Comparison of ENCODE assay signal across 8 mouse cellular contexts in genomic region chr8:105607062-105607461, GRCm38 (mm10). TPM values are rescaled to one million over a fixed set of nuclear protein-coding genes. Genes with fewer than 3 reads are reported as not detected.
DNase-seq lines count a peak whose midpoint lies in the region; ATAC-seq and TF ChIP-seq lines count a peak whose summit lies in the region.

No protein-coding gene starts in this region.

- H3K4me2 ChIP-seq in limb, embryonic 15.5 days = peak overlapping the region; percentile 84
- peak overlapping the region; percentile 86 for H3K4me2 ChIP-seq in stomach, postnatal 0 days (replicated peaks; ENCODE audit: low read depth)

- intact Hi-C loops in heart, adult 2 months (cut with DNase I) = no loop called here
- intact Hi-C loops in heart, postnatal 14 days (cut with DNase I) = no loop called here

- peaks cover 22% of the 10 kb centered on the region for H3K4me1 ChIP-seq in heart, adult 2 months (ENCODE audit: control insufficient read depth, insufficient read depth, low read length)
- H3K4me1 ChIP-seq in limb, embryonic 15.5 days = peaks cover 27% of the 10 kb centered on the region
- no peaks in the 10 kb centered on the region for H3K4me1 ChIP-seq in stomach, postnatal 0 days (replicated peaks; ENCODE audit: control insufficient read depth, insufficient read depth)

- no peak for TF ChIP-seq POLR2A in heart, adult 2 months (IDR thresholded peaks at IDR 0.05; ENCODE audit: insufficient read depth, low read depth, low read length)

- no peaks in the 10 kb centered on the region for H3K9me3 ChIP-seq in limb, embryonic 15.5 days
- no peaks in the 10 kb centered on the region for H3K9me3 ChIP-seq in stomach, postnatal 0 days (ENCODE audit: control insufficient read depth, low read length)

- TF ChIP-seq CTCF in heart, adult 2 months (IDR thresholded peaks at IDR 0.05) = no peak
- TF ChIP-seq CTCF in stomach, postnatal 0 days (IDR thresholded peaks at IDR 0.05; ENCODE audit: low read depth) = no peak

- H3K4me3 ChIP-seq in heart, adult 2 months = peak overlapping the region; percentile 80
- peak overlapping the region; percentile 65 for H3K4me3 ChIP-seq in limb, embryonic 15.5 days
- H3K4me3 ChIP-seq in stomach, postnatal 0 days (ENCODE audit: low read depth, low read length) = peak overlapping the region; percentile 77

- no peak for TF ChIP-seq EP300 in heart, adult 2 months (IDR thresholded peaks at IDR 0.05; ENCODE audit: insufficient read depth, low read depth, low read length)
- no peak for TF ChIP-seq EP300 in stomach, postnatal 0 days (optimal IDR thresholded peaks at IDR 0.05)

- WGBS in heart, adult 2 months = 9% methylated on average over 10 of the region's 10 CpGs
- WGBS in limb, embryonic 15.5 days = 4% methylated on average over 10 of the region's 10 CpGs
- 11% methylated on average over 10 of the region's 10 CpGs for WGBS in stomach, postnatal 0 days

- no peaks in the 10 kb centered on the region for H3K27me3 ChIP-seq in heart, adult 2 months (ENCODE audit: control insufficient read depth, insufficient read depth, low read length)
- H3K27me3 ChIP-seq in limb, embryonic 15.5 days = peaks cover 4% of the 10 kb centered on the region; the same call in 1 of the 2 replicates
- no peaks in the 10 kb centered on the region for H3K27me3 ChIP-seq in stomach, postnatal 0 days (ENCODE audit: control insufficient read depth, insufficient read depth, low read length)

- ATAC-seq in limb, embryonic 15.5 days (ENCODE audit: insufficient number of reproducible peaks, low FRiP score, low TSS enrichment, low read depth) = no peak
- no peak for ATAC-seq in stomach, postnatal 0 days (ENCODE audit: low FRiP score, low TSS enrichment)
- ATAC-seq in erythroid progenitor cell, adult 5-6 weeks (replicated peaks; ENCODE audit: low FRiP score, poor library complexity, severe bottlenecking) = no peak

- H3K79me2 ChIP-seq in heart, adult 2 months (replicated peaks; ENCODE audit: control insufficient read depth, insufficient read depth, low read length) = peaks cover 5% of the 10 kb centered on the region

- H3K9ac ChIP-seq in heart, adult 2 months (ENCODE audit: low read depth, low read length) = peak overlapping the region; percentile 99
- 0 out of 2 replicates have a peak overlapping the region, but pooled peaks have one; percentile 86 for H3K9ac ChIP-seq in limb, embryonic 15.5 days
- H3K9ac ChIP-seq in stomach, postnatal 0 days (ENCODE audit: low read length) = peak overlapping the region; percentile 87

- peak overlapping the region; percentile 98 for H3K27ac ChIP-seq in heart, adult 2 months
- H3K27ac ChIP-seq in limb, embryonic 15.5 days = peak overlapping the region; percentile 89
- peak overlapping the region; percentile 92 for H3K27ac ChIP-seq in stomach, postnatal 0 days (replicated peaks)

- peaks cover 4% of the 10 kb centered on the region; the same call in 1 of the 2 replicates for H3K36me3 ChIP-seq in heart, adult 2 months (ENCODE audit: control insufficient read depth, insufficient read depth, low read length)
- no peaks in the 10 kb centered on the region for H3K36me3 ChIP-seq in limb, embryonic 15.5 days
- no peaks in the 10 kb centered on the region for H3K36me3 ChIP-seq in stomach, postnatal 0 days (ENCODE audit: control insufficient read depth, insufficient read depth, low read length)

- no peak for DNase-seq in heart, adult 2 months
- no peak for DNase-seq in heart, postnatal 14 days
- peak; percentile 48 for DNase-seq in thymus, postnatal 4 days
- DNase-seq in thymus, postnatal 36 days = no peak
- no peak for DNase-seq in stomach, postnatal 0 days (ENCODE audit: low spot score)
- no peak for DNase-seq in adrenal gland, postnatal 14 days

RNA-seq across cellular contexts. Expression of gene Ripor1, which starts 2.0 kb away (rescaled TPM):
- total RNA-seq in heart, adult 2 months (2021) = 10 to 100 TPM; 42.5 to 51.6 TPM
- 39.2 TPM in 2 replicates for polyA plus RNA-seq in heart, adult 2 months (2012; rRNA removed)
- total RNA-seq in heart, postnatal 14 days (2021) = 10 to 100 TPM; 46.0 to 49.0 TPM
- polyA plus RNA-seq in limb, embryonic 15.5 days (2015; fragmentation: Nextera tagmentation; extraction: Ambion mirVana) = 20.9 and 24.6 TPM in 2 replicates
- polyA plus RNA-seq in stomach, postnatal 0 days (2015; fragmentation: Nextera tagmentation; extraction: Ambion mirVana) = 8.9 and 9.3 TPM in 2 replicates
- 7.2 and 11.3 TPM in 2 replicates for total RNA-seq in erythroid progenitor cell, adult 5-6 weeks (2015; ENCODE audit: low replicate concordance)
- 0.23 and 1.8 TPM in 2 replicates for total RNA-seq in erythroid progenitor cell, adult 5-6 weeks (2017; ENCODE audit: low replicate concordance)
- total RNA-seq in adrenal gland, postnatal 14 days (2021) = 33.9 and 39.8 TPM in 2 replicates

RNA-seq across cellular contexts. Expression of gene Ctcf, which starts 29.3 kb away (rescaled TPM):
- 10 to 100 TPM; 41.4 to 41.9 TPM for total RNA-seq in heart, adult 2 months (2021)
- 9.3 and 13.6 TPM in 2 replicates for polyA plus RNA-seq in heart, adult 2 months (2012; rRNA removed)
- 10 to 100 TPM; 43.8 to 44.6 TPM for total RNA-seq in heart, postnatal 14 days (2021)
- 93.8 and 108 TPM in 2 replicates for polyA plus RNA-seq in limb, embryonic 15.5 days (2015; fragmentation: Nextera tagmentation; extraction: Ambion mirVana)
- 43.3 and 56.6 TPM in 2 replicates for polyA plus RNA-seq in stomach, postnatal 0 days (2015; fragmentation: Nextera tagmentation; extraction: Ambion mirVana)
- total RNA-seq in erythroid progenitor cell, adult 5-6 weeks (2015; ENCODE audit: low replicate concordance) = 154 and 195 TPM in 2 replicates
- 314 and 346 TPM in 2 replicates for total RNA-seq in erythroid progenitor cell, adult 5-6 weeks (2017; ENCODE audit: low replicate concordance)
- 58.4 and 70.4 TPM in 2 replicates for total RNA-seq in adrenal gland, postnatal 14 days (2021)

RNA-seq across cellular contexts. Expression of gene Agrp, which starts 30.1 kb away (rescaled TPM):
- not detected for total RNA-seq in heart, adult 2 months (2021)
- polyA plus RNA-seq in heart, adult 2 months (2012; rRNA removed) = 0.31 TPM in 1 of 2 replicates, not detected in the other
- total RNA-seq in heart, postnatal 14 days (2021) = not detected
- polyA plus RNA-seq in limb, embryonic 15.5 days (2015; fragmentation: Nextera tagmentation; extraction: Ambion mirVana) = 1.8 and 2.4 TPM in 2 replicates
- polyA plus RNA-seq in stomach, postnatal 0 days (2015; fragmentation: Nextera tagmentation; extraction: Ambion mirVana) = 0.45 and 0.98 TPM in 2 replicates
- not detected in 2 replicates for total RNA-seq in erythroid progenitor cell, adult 5-6 weeks (2015; ENCODE audit: low replicate concordance)
- not detected in 2 replicates for total RNA-seq in erythroid progenitor cell, adult 5-6 weeks (2017; ENCODE audit: low replicate concordance)
- 0.93 and 1.0 TPM in 2 replicates for total RNA-seq in adrenal gland, postnatal 14 days (2021)

RNA-seq across cellular contexts. Expression of gene Atp6v0d1, which starts 41.2 kb away (rescaled TPM):
- total RNA-seq in heart, adult 2 months (2021) = 10 to 100 TPM; 46.4 to 48.9 TPM
- 61.7 and 69.0 TPM in 2 replicates for polyA plus RNA-seq in heart, adult 2 months (2012; rRNA removed)
- 10 to 100 TPM; 57.2 to 57.8 TPM for total RNA-seq in heart, postnatal 14 days (2021)
- polyA plus RNA-seq in limb, embryonic 15.5 days (2015; fragmentation: Nextera tagmentation; extraction: Ambion mirVana) = 97.4 and 103 TPM in 2 replicates
- 96.2 and 101 TPM in 2 replicates for polyA plus RNA-seq in stomach, postnatal 0 days (2015; fragmentation: Nextera tagmentation; extraction: Ambion mirVana)
- 84.7 and 109 TPM in 2 replicates for total RNA-seq in erythroid progenitor cell, adult 5-6 weeks (2015; ENCODE audit: low replicate concordance)
- total RNA-seq in erythroid progenitor cell, adult 5-6 weeks (2017; ENCODE audit: low replicate concordance) = 31.3 and 35.6 TPM in 2 replicates
- total RNA-seq in adrenal gland, postnatal 14 days (2021) = 90.6 and 97.4 TPM in 2 replicates
